24 mouse cellular contexts compared by ENCODE assay signal in genomic region chr8:92775186-92775585, GRCm38 (mm10). TPM values are rescaled to one million over a fixed set of nuclear protein-coding genes. Genes with fewer than 3 reads are reported as not detected.
DNase-seq lines count a peak whose midpoint lies in the region; TF ChIP-seq lines count a peak whose summit lies in the region.
"Had no signal": no experiment of that assay in that cellular context is flagged by ENCODE, and none has a peak within 500 bp of the region (broad histone marks: within the 10 kb centered on the region; RNA-seq: fewer than 3 reads in every experiment).

No protein-coding gene starts in this region.

- no peaks in the 10 kb centered on the region; the same call in 1 of the 2 replicates for H3K27me3 ChIP-seq in ES-Bruce4 (ENCODE audit: control insufficient read depth, insufficient read depth, low read length, poor library complexity, severe bottlenecking)
- H3K27me3 ChIP-seq: CH12.LX; embryonic facial prominence, embryonic 13.5 days; embryonic facial prominence, embryonic 15.5 days had no signal

- H3K9me3 ChIP-seq in ES-Bruce4 (replicated peaks; ENCODE audit: control insufficient read depth, insufficient read depth, low read length, poor library complexity, severe bottlenecking) = no peaks in the 10 kb centered on the region
- H3K9me3 ChIP-seq: embryonic facial prominence, embryonic 13.5 days; embryonic facial prominence, embryonic 15.5 days; forebrain, embryonic 10.5 days; forebrain, embryonic 12.5 days had no signal

- no peak for TF ChIP-seq CTCF in ES-Bruce4 (IDR thresholded peaks at IDR 0.05; ENCODE audit: low read depth, low read length)

- H3K4me1 ChIP-seq in ES-Bruce4 (ENCODE audit: control insufficient read depth, insufficient read depth, low read length) = peaks cover 1% of the 10 kb centered on the region
- H3K4me1 ChIP-seq: embryonic facial prominence, embryonic 15.5 days had no signal

- H3K4me3 ChIP-seq in ES-Bruce4 (ENCODE audit: low read depth, low read length) = no peak overlapping the region
- H3K4me3 ChIP-seq: embryonic facial prominence, embryonic 13.5 days; embryonic facial prominence, embryonic 15.5 days; erythroblast, embryonic 14.5 days; forebrain, embryonic 10.5 days; forebrain, embryonic 12.5 days had no signal

- no peak overlapping the region for H3K9ac ChIP-seq in ES-Bruce4 (ENCODE audit: low read depth, poor library complexity, severe bottlenecking)
- H3K9ac ChIP-seq: embryonic facial prominence, embryonic 13.5 days; embryonic facial prominence, embryonic 15.5 days; forebrain, embryonic 12.5 days had no signal

- 0 out of 2 replicates have a peak, but pooled peaks have one; percentile 13 for TF ChIP-seq EP300 in ES-Bruce4 (IDR thresholded peaks at IDR 0.05; ENCODE audit: insufficient read depth, low read depth, low read length)

- TF ChIP-seq POLR2A in ES-Bruce4 (IDR thresholded peaks at IDR 0.05; ENCODE audit: insufficient read depth, low read length) = no peak

- DNase-seq in heart, adult 11 months = peak; percentile 84
- DNase-seq in heart, adult 18-20 months = no peak
- DNase-seq in NIH3T3 (ENCODE audit: low read depth) (peak; percentile 16), ZHBTc4 (ENCODE audit: low read depth, low spot score) (peak; percentile 39), MN1 (ENCODE audit: low spot score) (no peak)
- no peak for DNase-seq in cerebellum, postnatal 25 days
- DNase-seq: adrenal gland, adult 8-10 months; adrenal gland, postnatal 14 days; adrenal gland, postnatal 36 days; B cell, adult 2 months; cerebellum, adult 11-12 months; cerebellum, adult 2 months; cerebellum, adult 9-11 months; cerebellum, postnatal 14 days; embryo, embryonic 11 days had no signal

- no peaks in the 10 kb centered on the region for H3K36me3 ChIP-seq in ES-Bruce4 (ENCODE audit: control insufficient read depth, insufficient read depth, low read length, poor library complexity, severe bottlenecking)
- H3K36me3 ChIP-seq: embryonic facial prominence, embryonic 13.5 days; embryonic facial prominence, embryonic 15.5 days; forebrain, embryonic 10.5 days; forebrain, embryonic 12.5 days; G1E had no signal

- H3K27ac ChIP-seq in ES-Bruce4 (ENCODE audit: insufficient read depth, low read length) = no peak overlapping the region
- H3K27ac ChIP-seq: embryonic facial prominence, embryonic 13.5 days; embryonic facial prominence, embryonic 15.5 days; forebrain, embryonic 10.5 days; forebrain, embryonic 12.5 days had no signal

RNA-seq across cellular contexts. Expression of gene Mmp2, which starts 51.9 kb away (rescaled TPM):
- total RNA-seq in heart, adult 18-20 months (2021) = 10 to 100 TPM; 57.2 to 58.8 TPM
- 22.5 and 24.9 TPM in 2 replicates for polyA plus RNA-seq in ES-Bruce4 (2011; ENCODE audit: insufficient read depth, insufficient read length, low read depth, missing spikeins)
- total RNA-seq: CH12.LX had no signal
- polyA plus RNA-seq: CD4-positive, CD25-positive, alpha-beta regulatory T cell, adult 4 months; erythroblast, embryonic 14.5 days; G1E had no signal

Comparison
In these comparisons a context has a peak if more than half of its experiments do, and no peak if none do; other contexts are left out.
1. DNase-seq: peak in heart, adult 11 months (single experiment), NIH3T3 (single experiment) and ZHBTc4 (single experiment); none in heart, adult 18-20 months (0 of 2), cerebellum, postnatal 25 days (0 of 2) and MN1 (single experiment).